Mouse (Mus musculus) neural tube, embryonic 15.5 days (tissue): Measurements from ENCODE around the gene 2010111I01Rik. TPM values are rescaled to one million over a fixed set of nuclear protein-coding genes. Genes with fewer than 3 reads are reported as not detected.
"Not testable (repeated sequence)": the region's sequence is repeated elsewhere in the genome, so short reads cannot be mapped to it uniquely, and the experiment has no call there.

Experiments used
- ATAC-seq: fragments of 200-750 bp; cut with Nextera tagmentation; 2 replicates; pipeline ENCODE4 v1.8.0; 2017; ENCODE audit warnings: mild to moderate bottlenecking, moderate TSS enrichment, moderate library complexity; ENCODE audit not compliant: low FRiP score
- H3K27ac ChIP-seq: fragments of 300-500 bp; sonication (generic); replicated peaks from 2 replicates; pipeline ENCODE4 v1.5.1; 2015; ENCODE audit warnings: mild to moderate bottlenecking, inconsistent platforms
- H3K27me3 ChIP-seq: fragments of 300-500 bp; sonication (generic); replicated peaks from 2 replicates; pipeline ENCODE4 v1.6.1; 2015; ENCODE audit warnings: inconsistent platforms
- H3K36me3 ChIP-seq: fragments of 300-500 bp; sonication (generic); 2 replicates; pipeline ENCODE4 v1.6.1; 2015; ENCODE audit warnings: inconsistent platforms
- H3K4me1 ChIP-seq: fragments of 300-500 bp; sonication (generic); 2 replicates; pipeline ENCODE4 v1.6.1; 2015; ENCODE audit warnings: inconsistent platforms
- H3K4me2 ChIP-seq: fragments of 300-500 bp; sonication (generic); 2 replicates; pipeline ENCODE4 v1.6.1; 2015; ENCODE audit warnings: inconsistent platforms, mild to moderate bottlenecking, moderate library complexity
- H3K4me3 ChIP-seq: fragments of 300-500 bp; sonication (generic); replicated peaks from 2 replicates; pipeline ENCODE4 v1.5.1; 2015; ENCODE audit warnings: mild to moderate bottlenecking, inconsistent platforms
- H3K9ac ChIP-seq: fragments of 300-500 bp; sonication (generic); replicated peaks from 2 replicates; pipeline ENCODE4 v1.6.1; 2015; ENCODE audit warnings: mild to moderate bottlenecking, inconsistent platforms
- H3K9me3 ChIP-seq: fragments of 300-500 bp; sonication (generic); replicated peaks from 2 replicates; pipeline ENCODE4 v1.6.1; 2016; ENCODE audit warnings: inconsistent platforms
- WGBS: fragments of 180-500 bp; shearing (Covaris S2); methylation state at CpG from one replicate; pipeline ENCODE4 v1.1.7; 2015; ENCODE audit warnings: mixed read lengths; 5-methylcytosine and 5-hydroxymethylcytosine counted together
- polyA plus RNA-seq: library from polyadenylated mRNA; unstranded; fragments of >200 nt; fragmentation: Nextera tagmentation; extraction: Ambion mirVana; gene quantifications from 2 replicates; pipeline ENCODE4 v1.2.1, GENCODE M21; 2015

The 2010111I01Rik gene
- polyA plus RNA-seq, 1 experiment from 2014 or later: 36.1 TPM

- H3K4me3 ChIP-seq: no peak overlapping the region
- no peaks in the 10 kb centered on the region for H3K4me1 ChIP-seq
- no peak overlapping the region for H3K27ac ChIP-seq
- no peak overlapping the region for H3K9ac ChIP-seq
- no peaks in the 10 kb centered on the region for H3K27me3 ChIP-seq
- 74% methylated on average over 1 of the region's 1 CpGs for WGBS
- H3K36me3 ChIP-seq: no peaks in the 10 kb centered on the region
- H3K4me2 ChIP-seq: no peak overlapping the region
- no peaks in the 10 kb centered on the region for H3K9me3 ChIP-seq
- ATAC-seq: no peak
Measured at GRCm38 (mm10) chr13:63066607-63067006, 101.9 kb downstream of the 2010111I01Rik start.

GRCm38 (mm10) chr13:63068371-63069136 lies 103.9 kb downstream of the 2010111I01Rik start:
- H3K4me2 ChIP-seq: no peak overlapping the region
- H3K4me1 ChIP-seq: no peaks in the 10 kb centered on the region
- 69% methylated on average over 4 of the region's 4 CpGs for WGBS
- H3K27me3 ChIP-seq: no peaks in the 10 kb centered on the region
- no peaks in the 10 kb centered on the region for H3K36me3 ChIP-seq
- ATAC-seq: no peak
- H3K9ac ChIP-seq: no peak overlapping the region
- no peak overlapping the region for H3K27ac ChIP-seq
- no peaks in the 10 kb centered on the region for H3K9me3 ChIP-seq
- H3K4me3 ChIP-seq: no peak overlapping the region

- no peak overlapping the region for H3K27ac ChIP-seq
- H3K36me3 ChIP-seq: peaks cover 4% of the 10 kb centered on the region; the same call in 1 of the 2 replicates
- no peaks in the 10 kb centered on the region for H3K9me3 ChIP-seq
- no peak overlapping the region for H3K4me3 ChIP-seq
- ATAC-seq: no peak
- H3K27me3 ChIP-seq: no peaks in the 10 kb centered on the region
- no peak overlapping the region for H3K4me2 ChIP-seq
- 73% methylated on average over 8 of the region's 8 CpGs for WGBS
- H3K9ac ChIP-seq: no peak overlapping the region
- no peaks in the 10 kb centered on the region for H3K4me1 ChIP-seq
Measured at GRCm38 (mm10) chr13:63071874-63072273, 107.2 kb downstream of the 2010111I01Rik start.

GRCm38 (mm10) chr13:63072376-63072775 lies 107.7 kb downstream of the 2010111I01Rik start:
- Histone ChIP-seq H3K27ac (no peak overlapping the region), H3K4me1 (no peaks in the 10 kb centered on the region), H3K9me3 (no peaks in the 10 kb centered on the region), H3K9ac (no peak overlapping the region), H3K4me3 (no peak overlapping the region), H3K27me3 (no peaks in the 10 kb centered on the region), H3K4me2 (no peak overlapping the region), H3K36me3 (peaks cover 4% of the 10 kb centered on the region; the same call in 1 of the 2 replicates)
- 50% methylated on average over 3 of the region's 3 CpGs for WGBS
- ATAC-seq: no peak

GRCm38 (mm10) chr13:63073911-63074675 lies 109.4 kb downstream of the 2010111I01Rik start:
- ATAC-seq: no peak
- H3K27me3 ChIP-seq: no peaks in the 10 kb centered on the region

GRCm38 (mm10) chr13:63074676-63074991 lies 109.9 kb downstream of the 2010111I01Rik start:
- no peak for ATAC-seq
- Histone ChIP-seq H3K4me3 (no peak overlapping the region), H3K4me2 (no peak overlapping the region), H3K27me3 (no peaks in the 10 kb centered on the region), H3K9me3 (no peaks in the 10 kb centered on the region), H3K4me1 (no peaks in the 10 kb centered on the region), H3K27ac (no peak overlapping the region), H3K9ac (no peak overlapping the region), H3K36me3 (peaks cover 4% of the 10 kb centered on the region; the same call in 1 of the 2 replicates)
- 82% methylated on average over 3 of the region's 3 CpGs for WGBS

More at GRCm38 (mm10) chr13:63073911-63074675, 109.4 kb downstream of the 2010111I01Rik start:
- H3K4me3 ChIP-seq: no peak overlapping the region
- no peak overlapping the region for H3K9ac ChIP-seq
- no peaks in the 10 kb centered on the region for H3K9me3 ChIP-seq
- no peaks in the 10 kb centered on the region for H3K4me1 ChIP-seq
- peaks cover 4% of the 10 kb centered on the region; the same call in 1 of the 2 replicates for H3K36me3 ChIP-seq
- H3K4me2 ChIP-seq: no peak overlapping the region
- WGBS: 77% methylated on average over 9 of the region's 9 CpGs
- H3K27ac ChIP-seq: no peak overlapping the region

GRCm38 (mm10) chr13:63075331-63075855 lies 110.7 kb downstream of the 2010111I01Rik start:
- 89% methylated on average over 2 of the region's 2 CpGs for WGBS
- H3K4me1 ChIP-seq: no peaks in the 10 kb centered on the region

GRCm38 (mm10) chr13:63080191-63080590 lies 115.5 kb downstream of the 2010111I01Rik start:
- H3K27ac ChIP-seq: no peak overlapping the region
- WGBS: 72% methylated on average over 4 of the region's 4 CpGs

More at GRCm38 (mm10) chr13:63075331-63075855, 110.7 kb downstream of the 2010111I01Rik start:
- no peaks in the 10 kb centered on the region for H3K27me3 ChIP-seq
- ATAC-seq: no peak
- no peak overlapping the region for H3K4me2 ChIP-seq
- no peak overlapping the region for H3K4me3 ChIP-seq
- no peak overlapping the region for H3K9ac ChIP-seq
- H3K36me3 ChIP-seq: peaks cover 4% of the 10 kb centered on the region; the same call in 1 of the 2 replicates
- no peaks in the 10 kb centered on the region for H3K9me3 ChIP-seq
- no peak overlapping the region for H3K27ac ChIP-seq

GRCm38 (mm10) chr13:63080823-63081222 lies 116.1 kb downstream of the 2010111I01Rik start:
- Histone ChIP-seq H3K27ac (no peak overlapping the region), H3K4me2 (no peak overlapping the region), H3K9me3 (no peaks in the 10 kb centered on the region), H3K4me3 (no peak overlapping the region), H3K27me3 (no peaks in the 10 kb centered on the region), H3K4me1 (no peaks in the 10 kb centered on the region), H3K9ac (no peak overlapping the region), H3K36me3 (no peaks in the 10 kb centered on the region; the same call in 1 of the 2 replicates)
- WGBS: 89% methylated on average over 2 of the region's 2 CpGs
- ATAC-seq: no peak

More at GRCm38 (mm10) chr13:63080191-63080590, 115.5 kb downstream of the 2010111I01Rik start:
- Histone ChIP-seq H3K4me3 (no peak overlapping the region), H3K9ac (no peak overlapping the region), H3K36me3 (peaks cover 4% of the 10 kb centered on the region; the same call in 1 of the 2 replicates), H3K4me1 (no peaks in the 10 kb centered on the region), H3K9me3 (no peaks in the 10 kb centered on the region), H3K27me3 (no peaks in the 10 kb centered on the region), H3K4me2 (no peak overlapping the region)
- ATAC-seq: no peak

- H3K27ac ChIP-seq: no peak overlapping the region
- no peaks in the 10 kb centered on the region for H3K27me3 ChIP-seq
- no peak overlapping the region for H3K9ac ChIP-seq
- no peak overlapping the region for H3K4me3 ChIP-seq
- H3K4me1 ChIP-seq: no peaks in the 10 kb centered on the region
- H3K9me3 ChIP-seq: no peaks in the 10 kb centered on the region
- no peak for ATAC-seq
- H3K36me3 ChIP-seq: no peaks in the 10 kb centered on the region
- no peak overlapping the region for H3K4me2 ChIP-seq
- WGBS: 72% methylated on average over 5 of the region's 5 CpGs
Measured at GRCm38 (mm10) chr13:63082555-63083136, 118.0 kb downstream of the 2010111I01Rik start.

- not testable (repeated sequence) for H3K36me3 ChIP-seq, H3K4me1 ChIP-seq, H3K27me3 ChIP-seq, H3K4me2 ChIP-seq, H3K9ac ChIP-seq, H3K27ac ChIP-seq, ATAC-seq, H3K4me3 ChIP-seq, H3K9me3 ChIP-seq
- WGBS: 70% methylated on average over 7 of the region's 7 CpGs
Measured at GRCm38 (mm10) chr13:63083139-63083538, 118.4 kb downstream of the 2010111I01Rik start.
